Mouse (Mus musculus) small intestine, adult 2 months (tissue): Measurements from ENCODE around the gene Cyp2c29.
"Not testable (repeated sequence)": the region's sequence is repeated elsewhere in the genome, so short reads cannot be mapped to it uniquely, and the experiment has no call there.

Experiments used
- CTCF ChIP-seq: fragments of 200-500 bp; IDR thresholded peaks from 2 replicates; pipeline ENCODE4 v1.5.1; 2012; ENCODE audit warnings: low read depth, mild to moderate bottlenecking, control low read depth, inconsistent platforms, low read length, moderate library complexity, mixed read lengths; ENCODE audit not compliant: insufficient replicate concordance, insufficient read length; ENCODE audit errors: extremely low read depth
- POLR2A ChIP-seq: fragments of 200-500 bp; IDR thresholded peaks from 2 replicates; pipeline ENCODE4 v1.6.1; 2012; ENCODE audit warnings: low read depth, mild to moderate bottlenecking, control low read depth, inconsistent platforms, low read length, moderate library complexity

DNA sequence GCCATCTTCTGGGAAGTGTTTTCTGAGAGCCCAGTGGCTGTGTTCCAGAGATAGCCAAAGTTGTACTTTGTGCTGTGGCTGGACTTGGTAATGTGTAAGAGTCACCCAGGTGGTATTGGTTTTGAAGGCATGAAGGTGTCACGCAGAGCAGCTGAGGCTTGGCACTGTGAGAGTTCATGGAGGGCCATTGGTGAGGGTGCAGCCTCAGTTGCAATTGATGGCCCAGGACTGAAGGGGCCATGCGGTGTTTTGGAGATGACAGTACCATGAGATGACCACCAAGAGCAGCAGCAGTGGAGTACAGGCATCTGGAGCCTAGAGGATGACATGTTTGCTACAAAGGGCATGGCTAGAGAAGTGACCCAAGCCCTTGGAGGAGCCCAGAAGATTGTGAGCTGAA is 2.2 kb upstream of the Cyp2c29 start:
- TF ChIP-seq CTCF, POLR2A: not testable (repeated sequence)
